Mouse (Mus musculus) MEL (cell line): ENCODE measurements around the gene Csnk1d. TPM values are rescaled to one million over a fixed set of nuclear protein-coding genes. Genes with fewer than 3 reads are reported as not detected.

ENCODE experiments used
- DNase-seq: peaks from one replicate; pipeline ENCODE4 v3.0.0; 2011; ENCODE audit warnings: low read depth, low spot score
- H3K27ac ChIP-seq: 2 replicates; pipeline ENCODE4 v1.5.1; 2012; ENCODE audit warnings: low read depth, mild to moderate bottlenecking, control low read depth, low read length, moderate library complexity; ENCODE audit not compliant: control insufficient read depth
- H3K27me3 ChIP-seq, 2 experiments: fragments of 150-350 bp in 1 of 2; sonication (generic) in 1 of 2; 2 replicates each; pipeline ENCODE4 v1.6.1; 2012; ENCODE audit warnings: low read length in 2 of 2, mild to moderate bottlenecking in 2 of 2, improper control_type of control experiment in 1 of 2, moderate library complexity in 1 of 2; ENCODE audit not compliant: insufficient read depth in 2 of 2, control insufficient read depth in 1 of 2
- H3K36me3 ChIP-seq, 2 experiments: 2 replicates each; pipeline ENCODE4 v1.6.1; 2012 to 2014; ENCODE audit warnings: low read length in 2 of 2, improper control_type of control experiment in 1 of 2, inconsistent platforms in 1 of 2, mild to moderate bottlenecking in 1 of 2; ENCODE audit not compliant: insufficient read depth in 2 of 2, control insufficient read depth in 1 of 2
- H3K4me1 ChIP-seq, 2 experiments: fragments of 150-350 bp in 1 of 2; sonication (generic) in 1 of 2; 2 replicates each; pipeline ENCODE4 v1.6.1; 2012; ENCODE audit warnings: low read length in 2 of 2, improper control_type of control experiment in 1 of 2, mild to moderate bottlenecking in 1 of 2; ENCODE audit not compliant: insufficient read depth in 2 of 2, control insufficient read depth in 1 of 2
- H3K4me3 ChIP-seq, 2 experiments: fragments of 150-350 bp in 1 of 2; sonication (generic) in 1 of 2; 2 replicates each; pipeline ENCODE4 v1.5.1; 2012; ENCODE audit warnings: low read depth in 2 of 2, low read length in 2 of 2, mild to moderate bottlenecking in 2 of 2, moderate library complexity in 2 of 2, control low read depth in 1 of 2, improper control_type of control experiment in 1 of 2; ENCODE audit not compliant: control insufficient read depth in 1 of 2, insufficient read depth in 1 of 2
- H3K79me2 ChIP-seq: 2 replicates; pipeline ENCODE4 v1.6.1; 2012; ENCODE audit warnings: mild to moderate bottlenecking, low read length, moderate library complexity; ENCODE audit not compliant: control insufficient read depth, poor library complexity, insufficient read depth
- H3K9ac ChIP-seq: 2 replicates; pipeline ENCODE4 v1.6.1; 2012; ENCODE audit warnings: low read depth, mild to moderate bottlenecking, control low read depth, low read length, moderate library complexity; ENCODE audit not compliant: control insufficient read depth, poor library complexity, severe bottlenecking
- H3K9me3 ChIP-seq: fragments of 150-350 bp; sonication (generic); replicated peaks from 2 replicates; pipeline ENCODE4 v1.6.1; 2012; ENCODE audit warnings: mild to moderate bottlenecking, low read length, improper control_type of control experiment, moderate library complexity; ENCODE audit not compliant: insufficient read depth
- E2F4 ChIP-seq: IDR thresholded peaks from 2 replicates; pipeline ENCODE4 v1.6.1; 2011; ENCODE audit warnings: low read depth, low read length, improper control_type of control experiment, borderline replicate concordance
- ELF1 ChIP-seq: IDR thresholded peaks from 2 replicates; pipeline ENCODE4 v1.6.1; 2014; ENCODE audit warnings: low read depth, mild to moderate bottlenecking, inconsistent platforms, low read length, improper control_type of control experiment, moderate library complexity
- EP300 ChIP-seq, 2 experiments: IDR thresholded peaks; 2 replicates each; pipeline ENCODE4 v1.6.1; 2011; ENCODE audit warnings: improper control_type of control experiment in 2 of 2, low read length in 2 of 2, low read depth in 1 of 2, mild to moderate bottlenecking in 1 of 2
- GABPA ChIP-seq: IDR thresholded peaks from 2 replicates; pipeline ENCODE4 v1.6.1; 2012; ENCODE audit warnings: low read depth, mild to moderate bottlenecking, inconsistent platforms, low read length, improper control_type of control experiment, moderate library complexity
- GATA1 ChIP-seq: IDR thresholded peaks from 2 replicates; pipeline ENCODE4 v1.6.1; 2011; ENCODE audit warnings: low read depth, low read length, improper control_type of control experiment
- HCFC1 ChIP-seq: IDR thresholded peaks from 2 replicates; pipeline ENCODE4 v1.6.1; 2012; ENCODE audit warnings: low read depth, mild to moderate bottlenecking, inconsistent platforms, low read length, improper control_type of control experiment, moderate library complexity
- JUND ChIP-seq: IDR thresholded peaks from 2 replicates; pipeline ENCODE4 v1.6.1; 2011; ENCODE audit warnings: low read depth, mild to moderate bottlenecking, improper control_type of control experiment, low read length
- KAT2A ChIP-seq: conservative IDR thresholded peaks from 2 replicates; pipeline ENCODE4 v1.6.1; 2012; ENCODE audit warnings: low read depth, low read length, improper control_type of control experiment, inconsistent platforms
- MAFK ChIP-seq: IDR thresholded peaks from 2 replicates; pipeline ENCODE4 v1.6.1; 2011; ENCODE audit warnings: low read depth, mild to moderate bottlenecking, low read length, improper control_type of control experiment, borderline replicate concordance
- MAX ChIP-seq: IDR thresholded peaks from 2 replicates; pipeline ENCODE4 v1.6.1; 2011; ENCODE audit warnings: low read length, improper control_type of control experiment
- MAZ ChIP-seq: IDR thresholded peaks from 2 replicates; pipeline ENCODE4 v1.6.1; 2012; ENCODE audit warnings: low read depth, mild to moderate bottlenecking, inconsistent platforms, low read length, improper control_type of control experiment
- MEF2A ChIP-seq: IDR thresholded peaks from 2 replicates; pipeline ENCODE4 v1.6.1; 2014; ENCODE audit warnings: low read depth, mild to moderate bottlenecking, inconsistent platforms, low read length, improper control_type of control experiment; ENCODE audit not compliant: poor library complexity, insufficient replicate concordance, severe bottlenecking; ENCODE audit errors: extremely low read depth
- NELFE ChIP-seq: IDR thresholded peaks from 2 replicates; pipeline ENCODE4 v1.6.1; 2011; ENCODE audit warnings: low read depth, low read length, improper control_type of control experiment
- NRF1 ChIP-seq: IDR thresholded peaks from 2 replicates; pipeline ENCODE4 v1.6.1; 2014; ENCODE audit warnings: low read depth, mild to moderate bottlenecking, inconsistent platforms, low read length, improper control_type of control experiment, moderate library complexity; ENCODE audit not compliant: poor library complexity, insufficient read depth, severe bottlenecking
- RAD21 ChIP-seq: IDR thresholded peaks from 2 replicates; pipeline ENCODE4 v1.6.1; 2011; ENCODE audit warnings: mild to moderate bottlenecking, low read depth, low read length, improper control_type of control experiment
- RCOR1 ChIP-seq: IDR thresholded peaks from 2 replicates; pipeline ENCODE4 v1.6.1; 2012; ENCODE audit warnings: low read depth, mild to moderate bottlenecking, inconsistent platforms, low read length, improper control_type of control experiment
- SMC3 ChIP-seq: IDR thresholded peaks from 2 replicates; pipeline ENCODE4 v1.6.1; 2011; ENCODE audit warnings: low read depth, low read length, improper control_type of control experiment
- TAL1 ChIP-seq: IDR thresholded peaks from 2 replicates; pipeline ENCODE4 v1.6.1; 2012; ENCODE audit warnings: mild to moderate bottlenecking, inconsistent platforms, low read length, moderate library complexity, mixed read lengths
- TBP ChIP-seq: IDR thresholded peaks from 2 replicates; pipeline ENCODE4 v1.8.0; 2011; ENCODE audit warnings: low read depth, low read length, improper control_type of control experiment
- USF1 ChIP-seq: IDR thresholded peaks from 2 replicates; pipeline ENCODE4 v1.6.1; 2014; ENCODE audit warnings: low read depth, mild to moderate bottlenecking, inconsistent platforms, low read length, improper control_type of control experiment, moderate library complexity
- ZC3H11A ChIP-seq: IDR thresholded peaks from 2 replicates; pipeline ENCODE4 v1.6.1; 2012; ENCODE audit warnings: low read depth, mild to moderate bottlenecking, inconsistent platforms, low read length, improper control_type of control experiment
- ZKSCAN1 ChIP-seq: IDR thresholded peaks from 2 replicates; pipeline ENCODE4 v1.6.1; 2012; ENCODE audit warnings: low read depth, mild to moderate bottlenecking, inconsistent platforms, low read length, improper control_type of control experiment, moderate library complexity
- ZMIZ1 ChIP-seq: IDR thresholded peaks from 2 replicates; pipeline ENCODE4 v1.6.1; 2012; ENCODE audit warnings: low read depth, mild to moderate bottlenecking, inconsistent platforms, low read length, improper control_type of control experiment, moderate library complexity
- polyA plus RNA-seq, 2 experiments: library from polyadenylated mRNA; stranded (reverse) in 1 of 2; unstranded in 1 of 2; fragments of >175 nt in 1 of 2; fragments of >200 nt in 1 of 2; gene quantifications; 2 replicates each; pipeline versions ENCODE4 v1.2.1 to v1.2.4; 2012; ENCODE audit warnings: low replicate concordance in 2 of 2, low read depth in 1 of 2; ENCODE audit not compliant: insufficient read length in 2 of 2, insufficient read depth in 1 of 2, missing spikeins in 1 of 2
- total RNA-seq: library from RNA; depleted of rRNA; stranded (reverse); fragments of 300-350 nt; gene quantifications from 2 replicates; pipeline ENCODE4 v1.2.3, GENCODE M21; 2012

Csnk1d gene
- total and polyA plus RNA-seq, 3 experiments: 83.2 to 329 (median 121) TPM

DNA sequence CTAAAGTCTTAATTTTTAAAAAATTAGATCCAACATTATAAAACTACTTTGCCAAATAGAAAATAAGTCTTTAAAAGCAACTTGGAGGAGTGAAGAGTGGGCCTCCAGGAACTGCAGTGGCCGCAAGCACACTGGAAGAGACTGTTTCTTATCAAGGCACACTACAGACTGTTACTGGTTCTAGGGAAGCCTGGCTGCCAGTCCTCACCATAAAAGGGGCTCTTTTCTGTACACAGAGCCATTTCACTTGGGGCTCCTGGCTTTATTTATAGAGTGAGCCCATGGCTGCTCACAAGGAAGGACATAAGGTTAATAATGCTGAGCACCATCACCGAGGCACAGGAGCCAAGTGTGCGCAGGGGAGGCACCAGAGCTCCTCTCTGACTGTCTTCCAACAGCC, 68.6 kb downstream of the Csnk1d start:
- TF ChIP-seq KAT2A: no peak
- no peak for TF ChIP-seq GATA1
- H3K9ac ChIP-seq: no peak overlapping the region
- no peaks in the 10 kb centered on the region for H3K9me3 ChIP-seq
- H3K4me3 ChIP-seq: no peak overlapping the region
- H3K36me3 ChIP-seq: peaks cover 0 to 5% of the 10 kb centered on the region in 2 experiments; a peak in 1 of 4 replicates
- no peaks in the 10 kb centered on the region for H3K79me2 ChIP-seq
- no peak for DNase-seq
- no peak overlapping the region for H3K27ac ChIP-seq
- H3K4me1 ChIP-seq: peaks cover 0 to under 1% of the 10 kb centered on the region in 2 experiments; a peak in 1 of 4 replicates
- no peaks in the 10 kb centered on the region for H3K27me3 ChIP-seq

DNA sequence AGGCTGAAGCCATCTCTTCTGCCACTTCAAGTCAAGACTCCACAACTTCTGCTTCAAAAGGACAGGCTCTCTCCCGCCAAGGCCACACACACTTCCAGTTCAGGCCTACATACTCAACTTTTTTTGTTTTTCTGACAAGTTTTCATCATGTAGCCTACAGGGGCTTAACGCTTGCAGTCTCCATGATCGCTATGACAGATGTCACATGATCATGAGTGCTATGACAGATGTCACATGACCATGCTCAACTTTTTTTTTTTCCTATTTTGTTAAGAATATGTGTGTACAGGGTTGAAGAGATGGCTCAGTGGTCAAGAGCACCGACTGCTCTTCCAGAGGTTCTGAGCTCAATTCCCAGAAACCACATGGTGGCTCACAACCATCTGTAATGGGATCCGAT, 73.4 kb downstream of the Csnk1d start:
- H3K27me3 ChIP-seq: no peaks in the 10 kb centered on the region
- no peaks in the 10 kb centered on the region for H3K9me3 ChIP-seq
- no peak overlapping the region for H3K27ac ChIP-seq
- no peaks in the 10 kb centered on the region for H3K4me1 ChIP-seq
- no peak overlapping the region for H3K4me3 ChIP-seq
- peaks cover 0 to 5% of the 10 kb centered on the region in 2 experiments; a peak in 3 of 4 replicates for H3K36me3 ChIP-seq
- no peak for DNase-seq
- H3K79me2 ChIP-seq: no peaks in the 10 kb centered on the region
- peak; percentile 60 for TF ChIP-seq USF1
- TF ChIP-seq NELFE: no peak
- TF ChIP-seq ZC3H11A: no peak
- TF ChIP-seq, all 39 proteins: peak for 1
- H3K9ac ChIP-seq: no peak overlapping the region

DNA sequence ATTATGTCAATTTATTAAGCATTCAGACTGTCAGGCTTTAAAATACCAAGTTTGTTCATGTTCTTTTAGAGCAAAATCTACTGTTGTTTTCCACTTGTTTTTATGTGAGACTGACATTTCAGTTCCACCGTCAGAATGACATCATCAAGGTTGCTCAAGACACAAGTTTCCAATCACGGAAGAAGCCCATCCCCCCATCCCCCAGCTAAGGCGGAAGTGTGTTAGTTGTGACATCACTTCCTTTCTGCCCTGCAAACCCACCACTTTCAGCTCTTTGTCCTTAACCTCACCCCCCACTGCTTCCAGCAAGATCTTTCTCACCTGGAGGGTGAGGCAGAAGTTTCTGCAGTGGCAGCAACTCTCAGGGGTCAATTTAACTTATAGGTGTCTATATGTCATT, 74.7 kb downstream of the Csnk1d start:
- H3K36me3 ChIP-seq: peaks cover 0 to 5% of the 10 kb centered on the region in 2 experiments; a peak in 3 of 4 replicates
- H3K79me2 ChIP-seq: no peaks in the 10 kb centered on the region
- no peak for DNase-seq

DNA sequence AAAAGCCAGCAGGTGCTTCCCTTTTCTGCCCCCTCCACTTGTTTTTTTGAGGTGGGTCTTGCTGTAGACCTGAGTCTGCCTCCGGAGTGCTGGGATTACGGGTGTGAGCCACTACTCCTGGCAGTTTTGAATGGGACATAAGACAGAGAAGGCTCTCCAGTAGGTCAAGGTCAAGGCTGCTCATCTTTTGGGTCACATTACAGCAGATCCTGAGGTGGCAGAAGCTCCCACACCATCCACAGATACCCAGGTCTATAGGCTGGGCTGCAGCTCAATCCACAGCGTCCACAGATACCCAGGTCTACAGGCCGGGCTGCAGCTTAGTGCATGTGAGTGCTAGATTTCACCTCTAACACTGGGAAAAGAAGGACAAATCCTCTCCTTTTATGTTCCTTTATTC, 77.3 kb downstream of the Csnk1d start:
- Histone ChIP-seq H3K27me3 (no peaks in the 10 kb centered on the region), H3K79me2 (no peaks in the 10 kb centered on the region), H3K4me1 (no peaks in the 10 kb centered on the region), H3K27ac (no peak overlapping the region), H3K4me3 (no peak overlapping the region), H3K9me3 (no peaks in the 10 kb centered on the region), H3K36me3 (no peaks in the 10 kb centered on the region; a peak in 2 of 4 replicates), H3K9ac (no peak overlapping the region)
- no peak for DNase-seq
- TF ChIP-seq HCFC1 (no peak), SMC3 (no peak), EP300 (IDR thresholded peaks at IDR 0.05; ENCODE audit: low read depth in 1 of 2, low read length in 2 of 2) (no peak), JUND (no peak), GABPA (no peak), MAX (no peak), ZMIZ1 (no peak), MEF2A (no peak), E2F4 (no peak), NRF1 (no peak), ELF1 (no peak), TBP (no peak), TAL1 (no peak)

More for the DNA sequence above, 74.7 kb downstream of the Csnk1d start:
- TF ChIP-seq ZKSCAN1: no peak
- TF ChIP-seq RCOR1: no peak
- TF ChIP-seq GATA1: no peak
- no peak for TF ChIP-seq ZMIZ1
- no peak for TF ChIP-seq HCFC1
- TF ChIP-seq RAD21: no peak
- TF ChIP-seq ZC3H11A: no peak
- TF ChIP-seq MAZ: no peak
- TF ChIP-seq ELF1: no peak
- TF ChIP-seq MAFK: no peak
- TF ChIP-seq, all 39 proteins: peak for 0
- Histone ChIP-seq H3K4me3 (no peak overlapping the region), H3K27me3 (no peaks in the 10 kb centered on the region), H3K9ac (no peak overlapping the region), H3K9me3 (no peaks in the 10 kb centered on the region), H3K27ac (no peak overlapping the region), H3K4me1 (no peaks in the 10 kb centered on the region)
